Mouse (Mus musculus): ENCODE results near the gene Sash3. TPM values are rescaled to one million over a fixed set of nuclear protein-coding genes. Genes with fewer than 3 reads are reported as not detected.

Gene Sash3
- polyA plus RNA-seq, 1 experiment, result not detected

GRCm38 (mm10) chrX:48147226-48147625 is 990 bp downstream of the Sash3 start:
- TF ChIP-seq CEBPB (IDR thresholded peaks at IDR 0.05; ENCODE audit: low read depth) (no peak), MAX (IDR thresholded peaks at IDR 0.05) (no peak), CTCF (IDR thresholded peaks at IDR 0.05; ENCODE audit: control insufficient read depth, insufficient read depth, insufficient read length) (no peak), MYOG (IDR thresholded peaks at IDR 0.05; ENCODE audit: control insufficient read depth, extremely low read depth, insufficient read length) (no peak), MYOD1 (IDR thresholded peaks at IDR 0.05; ENCODE audit: control insufficient read depth, insufficient read length, low read depth) (no peak), FOSL1 (IDR thresholded peaks at IDR 0.05; ENCODE audit: insufficient read depth, low read length, poor library complexity, severe bottlenecking) (no peak), USF1 (IDR thresholded peaks at IDR 0.05; ENCODE audit: low read depth) (no peak)
- Histone ChIP-seq H3K36me3 (ENCODE audit: control insufficient read depth, insufficient read depth) (no peaks in the 10 kb centered on the region), H3K4me3 (ENCODE audit: insufficient read depth, poor library complexity, severe bottlenecking) (no peak overlapping the region), H3K27me3 (ENCODE audit: control insufficient read depth, insufficient read depth, insufficient read length) (no peaks in the 10 kb centered on the region), H3K79me2 (ENCODE audit: control insufficient read depth, insufficient read depth) (no peaks in the 10 kb centered on the region), H3K79me3 (ENCODE audit: low read depth) (no peaks in the 10 kb centered on the region), H3ac (ENCODE audit: control insufficient read depth, insufficient read length, low read depth) (no peak overlapping the region)

- H3K36me3 ChIP-seq (ENCODE audit: control insufficient read depth, insufficient read depth), result no peaks in the 10 kb centered on the region
- H3K4me3 ChIP-seq (ENCODE audit: insufficient read depth, poor library complexity, severe bottlenecking), result no peak overlapping the region
- no peak overlapping the region for H3ac ChIP-seq (ENCODE audit: control insufficient read depth, insufficient read length, low read depth)
- no peaks in the 10 kb centered on the region for H3K79me2 ChIP-seq (ENCODE audit: control insufficient read depth, insufficient read depth)
- no peaks in the 10 kb centered on the region for H3K79me3 ChIP-seq (ENCODE audit: low read depth)
- TF ChIP-seq CEBPB (IDR thresholded peaks at IDR 0.05; ENCODE audit: low read depth) (no peak), FOSL1 (IDR thresholded peaks at IDR 0.05; ENCODE audit: insufficient read depth, low read length, poor library complexity, severe bottlenecking) (no peak), USF1 (IDR thresholded peaks at IDR 0.05; ENCODE audit: low read depth) (no peak), MYOD1 (IDR thresholded peaks at IDR 0.05; ENCODE audit: control insufficient read depth, insufficient read length, low read depth) (no peak), MYOG (IDR thresholded peaks at IDR 0.05; ENCODE audit: control insufficient read depth, extremely low read depth, insufficient read length) (no peak), MAX (IDR thresholded peaks at IDR 0.05) (no peak), CTCF (IDR thresholded peaks at IDR 0.05; ENCODE audit: control insufficient read depth, insufficient read depth, insufficient read length) (no peak)
- no peaks in the 10 kb centered on the region for H3K27me3 ChIP-seq (ENCODE audit: control insufficient read depth, insufficient read depth, insufficient read length)
These were observed 1.5 kb downstream of the Sash3 start for GRCm38 (mm10) chrX:48147741-48148186.

- H3K4me3 ChIP-seq (ENCODE audit: insufficient read depth, poor library complexity, severe bottlenecking), result no peak overlapping the region
- TF ChIP-seq MYOG (IDR thresholded peaks at IDR 0.05; ENCODE audit: control insufficient read depth, extremely low read depth, insufficient read length) (no peak), CTCF (IDR thresholded peaks at IDR 0.05; ENCODE audit: control insufficient read depth, insufficient read depth, insufficient read length) (no peak)
- H3K79me2 ChIP-seq (ENCODE audit: control insufficient read depth, insufficient read depth), result no peaks in the 10 kb centered on the region
- H3K79me3 ChIP-seq (ENCODE audit: low read depth), result no peaks in the 10 kb centered on the region
- H3K36me3 ChIP-seq (ENCODE audit: control insufficient read depth, insufficient read depth), result no peaks in the 10 kb centered on the region
- H3K27me3 ChIP-seq (ENCODE audit: control insufficient read depth, insufficient read depth, insufficient read length), result no peaks in the 10 kb centered on the region
- H3ac ChIP-seq (ENCODE audit: control insufficient read depth, insufficient read length, low read depth), result no peak overlapping the region
These were observed 5.9 kb downstream of the Sash3 start for GRCm38 (mm10) chrX:48152106-48152505.

- no peak for TF ChIP-seq MYOG (IDR thresholded peaks at IDR 0.05; ENCODE audit: control insufficient read depth, extremely low read depth, insufficient read length)
- no peak for TF ChIP-seq CTCF (IDR thresholded peaks at IDR 0.05; ENCODE audit: control insufficient read depth, insufficient read depth, insufficient read length)
- TF ChIP-seq USF1 (IDR thresholded peaks at IDR 0.05; ENCODE audit: low read depth), result no peak
- no peak for TF ChIP-seq CEBPB (IDR thresholded peaks at IDR 0.05; ENCODE audit: low read depth)
- no peak for TF ChIP-seq MYOD1 (IDR thresholded peaks at IDR 0.05; ENCODE audit: control insufficient read depth, insufficient read length, low read depth)
- no peak for TF ChIP-seq MAX (IDR thresholded peaks at IDR 0.05)
- no peak for TF ChIP-seq FOSL1 (IDR thresholded peaks at IDR 0.05; ENCODE audit: insufficient read depth, low read length, poor library complexity, severe bottlenecking)
These were observed 7.2 kb downstream of the Sash3 start for GRCm38 (mm10) chrX:48153414-48153813.

GRCm38 (mm10) chrX:48153949-48154348 is 7.7 kb downstream of the Sash3 start:
- Histone ChIP-seq H3K79me3 (ENCODE audit: low read depth) (no peaks in the 10 kb centered on the region), H3ac (ENCODE audit: control insufficient read depth, insufficient read length, low read depth) (no peak overlapping the region), H3K4me3 (ENCODE audit: insufficient read depth, poor library complexity, severe bottlenecking) (no peak overlapping the region), H3K79me2 (ENCODE audit: control insufficient read depth, insufficient read depth) (no peaks in the 10 kb centered on the region), H3K36me3 (ENCODE audit: control insufficient read depth, insufficient read depth) (no peaks in the 10 kb centered on the region), H3K27me3 (ENCODE audit: control insufficient read depth, insufficient read depth, insufficient read length) (no peaks in the 10 kb centered on the region)
- TF ChIP-seq MAX (IDR thresholded peaks at IDR 0.05) (no peak), MYOG (IDR thresholded peaks at IDR 0.05; ENCODE audit: control insufficient read depth, extremely low read depth, insufficient read length) (no peak), MYOD1 (IDR thresholded peaks at IDR 0.05; ENCODE audit: control insufficient read depth, insufficient read length, low read depth) (no peak), USF1 (IDR thresholded peaks at IDR 0.05; ENCODE audit: low read depth) (no peak), CEBPB (IDR thresholded peaks at IDR 0.05; ENCODE audit: low read depth) (no peak), FOSL1 (IDR thresholded peaks at IDR 0.05; ENCODE audit: insufficient read depth, low read length, poor library complexity, severe bottlenecking) (no peak), CTCF (IDR thresholded peaks at IDR 0.05; ENCODE audit: control insufficient read depth, insufficient read depth, insufficient read length) (no peak)

More at GRCm38 (mm10) chrX:48153414-48153813, 7.2 kb downstream of the Sash3 start:
- H3K4me3 ChIP-seq (ENCODE audit: insufficient read depth, poor library complexity, severe bottlenecking), result no peak overlapping the region
- H3K27me3 ChIP-seq (ENCODE audit: control insufficient read depth, insufficient read depth, insufficient read length), result no peaks in the 10 kb centered on the region
- H3K36me3 ChIP-seq (ENCODE audit: control insufficient read depth, insufficient read depth), result no peaks in the 10 kb centered on the region
- no peak overlapping the region for H3ac ChIP-seq (ENCODE audit: control insufficient read depth, insufficient read length, low read depth)
- H3K79me2 ChIP-seq (ENCODE audit: control insufficient read depth, insufficient read depth), result no peaks in the 10 kb centered on the region
- no peaks in the 10 kb centered on the region for H3K79me3 ChIP-seq (ENCODE audit: low read depth)

GRCm38 (mm10) chrX:48155489-48155888 is 9.3 kb downstream of the Sash3 start:
- Histone ChIP-seq H3K79me2 (ENCODE audit: control insufficient read depth, insufficient read depth) (no peaks in the 10 kb centered on the region), H3ac (ENCODE audit: control insufficient read depth, insufficient read length, low read depth) (no peak overlapping the region), H3K79me3 (ENCODE audit: low read depth) (no peaks in the 10 kb centered on the region), H3K36me3 (ENCODE audit: control insufficient read depth, insufficient read depth) (no peaks in the 10 kb centered on the region), H3K27me3 (ENCODE audit: control insufficient read depth, insufficient read depth, insufficient read length) (no peaks in the 10 kb centered on the region), H3K4me3 (ENCODE audit: insufficient read depth, poor library complexity, severe bottlenecking) (no peak overlapping the region)
- no peak for TF ChIP-seq MYOD1 (IDR thresholded peaks at IDR 0.05; ENCODE audit: control insufficient read depth, insufficient read length, low read depth)
- TF ChIP-seq CEBPB (IDR thresholded peaks at IDR 0.05; ENCODE audit: low read depth), result no peak
- no peak for TF ChIP-seq FOSL1 (IDR thresholded peaks at IDR 0.05; ENCODE audit: insufficient read depth, low read length, poor library complexity, severe bottlenecking)
- TF ChIP-seq MYOG (IDR thresholded peaks at IDR 0.05; ENCODE audit: control insufficient read depth, extremely low read depth, insufficient read length), result no peak

All from C2C12 (cell line).